Mouse (Mus musculus) v-Abl transformed pro-B cells (cell line): ENCODE results near the gene Ank3.

Experiments used
- in situ Hi-C, 2 experiments: fragments of 400-800 bp; cut with MboI; formaldehyde crosslinking; loops; one replicate each; pipeline ENCODE4 v1.15.1; 2025; ENCODE audit not compliant: unreplicated experiment in 2 of 2

Gene Ank3

DNA sequence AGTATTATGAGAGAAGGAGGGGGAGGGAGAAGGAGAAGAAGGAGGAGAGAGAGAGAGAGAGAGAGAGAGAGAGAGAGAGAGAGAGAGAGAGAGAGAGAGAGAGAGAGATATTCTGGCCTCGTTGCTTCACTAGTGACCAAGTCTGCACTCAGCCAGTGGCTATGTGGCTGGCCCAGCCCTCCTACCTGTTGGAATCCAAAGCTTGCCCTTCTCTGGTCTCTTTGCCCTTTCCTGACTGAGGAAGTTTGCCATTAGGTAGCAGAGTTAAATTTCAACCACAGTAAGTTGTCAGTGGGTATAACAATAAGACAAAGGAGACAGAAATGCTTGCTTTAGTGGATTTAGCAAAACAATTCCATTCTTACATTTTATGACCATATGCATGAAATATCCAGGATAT is 154.5 kb downstream of the Ank3 start:
- in situ Hi-C loops: no loop called here

DNA sequence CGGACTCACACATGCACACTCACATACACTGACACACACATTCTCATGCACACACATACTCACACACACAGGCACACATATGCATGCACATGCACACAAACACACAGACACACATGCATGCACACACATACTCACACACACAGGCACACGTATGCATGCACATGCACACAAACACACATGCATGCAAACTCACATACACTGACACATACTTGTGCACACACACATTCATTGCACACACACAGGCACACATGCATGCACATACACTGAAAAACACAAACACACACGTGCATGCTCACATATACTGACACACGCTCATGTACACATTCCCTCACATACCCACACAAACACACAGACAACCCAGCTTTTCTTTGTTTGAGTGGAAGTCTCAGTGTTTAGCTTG is 157.0 kb downstream of the Ank3 start:
- in situ Hi-C loops: no loop called here

DNA sequence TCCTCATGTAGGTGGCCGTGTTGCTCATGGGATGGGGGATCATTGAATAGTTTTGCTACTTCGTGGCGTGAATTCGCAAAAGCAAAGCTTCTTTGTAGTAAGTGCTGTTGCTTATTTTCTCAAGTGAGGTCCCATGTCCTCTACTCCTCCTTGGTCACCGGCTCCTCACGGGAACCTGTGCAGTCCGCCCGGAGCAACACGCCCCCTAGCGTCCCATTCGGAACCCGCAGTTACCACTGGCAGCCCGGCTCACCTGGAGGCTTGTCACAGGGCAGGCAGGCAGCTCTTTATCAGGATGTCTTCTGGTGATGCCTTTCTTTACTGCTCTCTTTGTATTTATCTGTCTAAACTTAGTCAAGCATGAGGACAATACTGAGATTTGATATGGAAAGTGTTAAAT is 157.7 kb downstream of the Ank3 start:
- in situ Hi-C loops: no loop called here

DNA sequence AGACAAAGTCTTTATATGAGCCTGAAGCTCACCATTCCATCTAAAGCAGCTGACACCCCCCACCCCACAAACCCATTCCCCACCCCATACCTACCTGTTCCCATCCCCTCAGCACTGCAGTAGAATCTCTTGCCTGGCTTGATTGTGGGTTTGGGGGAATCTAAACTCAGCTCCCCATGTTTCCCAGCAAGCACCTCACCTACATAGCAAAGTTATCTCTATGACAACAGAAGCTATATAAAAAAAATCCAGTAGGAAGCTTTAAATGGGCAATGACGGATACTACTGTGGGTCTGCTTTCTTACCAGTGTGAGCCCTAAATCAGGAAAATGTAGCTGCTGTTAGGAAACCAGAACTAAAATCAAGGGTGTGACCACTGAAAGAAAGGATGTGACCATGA is 161.7 kb downstream of the Ank3 start:
- in situ Hi-C loops: no loop called here

DNA sequence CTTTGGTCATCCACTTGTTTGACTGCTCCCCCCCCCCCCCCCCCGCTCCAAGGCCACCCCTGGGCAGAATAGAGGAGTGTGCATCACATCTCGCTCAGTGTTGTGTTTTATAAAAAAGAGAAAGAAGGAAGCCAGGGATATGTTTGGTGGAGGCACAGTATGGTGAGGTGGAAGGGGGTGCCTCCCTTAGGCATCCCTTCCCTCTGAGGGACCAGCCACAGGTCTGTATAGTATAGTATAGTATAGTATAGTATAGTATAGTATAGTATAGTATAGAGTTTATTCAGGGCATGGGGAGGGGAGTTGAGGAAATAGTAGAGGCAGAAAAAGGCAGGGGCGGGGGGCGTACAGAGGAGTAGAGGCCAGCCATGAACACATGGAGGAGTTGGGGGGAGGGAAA is 164.4 kb downstream of the Ank3 start:
- in situ Hi-C loops: no loop called here

DNA sequence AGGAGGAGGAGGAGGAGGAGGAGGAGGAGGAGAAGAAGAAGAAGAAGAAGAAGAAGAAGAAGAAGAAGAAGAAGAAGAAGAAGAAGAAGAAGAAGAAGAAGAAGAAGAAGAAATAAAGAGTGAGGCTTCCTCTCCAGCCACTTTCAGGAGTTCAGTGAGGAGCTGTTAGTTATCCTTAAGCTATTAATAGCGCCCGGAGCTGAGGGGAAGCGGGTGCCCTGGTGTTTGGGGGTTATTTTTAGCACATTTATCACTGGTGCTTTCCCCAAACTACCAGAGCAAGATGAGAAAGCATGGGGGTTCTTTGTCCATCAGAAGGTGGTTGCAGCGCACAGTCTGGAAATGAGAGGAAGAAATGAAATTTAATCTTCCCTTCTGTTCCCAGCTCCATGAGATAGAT is 166.5 kb downstream of the Ank3 start:
- in situ Hi-C loops: no loop called here

DNA sequence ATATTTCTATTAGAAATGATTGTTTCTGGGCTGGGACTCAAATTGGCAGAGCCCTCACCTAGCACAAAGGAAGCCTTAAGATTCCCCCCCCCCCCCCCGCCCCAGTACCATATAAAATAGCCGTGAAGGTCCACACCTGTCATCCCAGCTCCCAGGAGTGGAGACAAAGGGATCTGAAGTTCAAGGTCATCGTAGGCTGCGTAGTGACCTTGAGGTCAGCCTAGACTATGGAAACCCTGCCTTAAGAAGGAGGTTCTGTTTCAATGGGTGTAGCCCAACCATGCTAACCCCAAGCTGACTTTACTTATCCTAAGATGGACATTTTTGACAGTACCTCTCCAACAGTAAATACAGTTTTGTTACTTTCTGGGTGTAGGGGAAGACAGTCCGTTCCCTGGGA is 170.4 kb downstream of the Ank3 start:
- in situ Hi-C loops: no loop called here

DNA sequence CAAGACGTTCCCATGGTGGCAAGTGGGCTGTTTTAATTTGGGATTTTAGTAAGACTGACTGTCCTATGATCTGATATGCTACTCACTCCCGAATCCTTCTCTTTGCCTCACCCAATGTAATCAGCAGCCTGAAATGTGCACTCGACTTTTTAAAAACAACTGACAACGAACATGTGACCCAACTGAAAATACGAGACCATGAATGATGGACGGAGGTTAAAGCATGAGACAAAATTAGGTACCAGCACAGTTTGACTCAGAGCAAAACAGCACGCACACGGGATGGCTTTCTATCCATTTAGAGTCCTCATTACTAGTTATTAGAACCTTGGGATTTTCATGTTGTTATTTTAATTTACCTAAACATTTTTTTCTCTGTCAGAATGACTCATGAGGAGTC is 171.2 kb downstream of the Ank3 start:
- in situ Hi-C loops: no loop called here

DNA sequence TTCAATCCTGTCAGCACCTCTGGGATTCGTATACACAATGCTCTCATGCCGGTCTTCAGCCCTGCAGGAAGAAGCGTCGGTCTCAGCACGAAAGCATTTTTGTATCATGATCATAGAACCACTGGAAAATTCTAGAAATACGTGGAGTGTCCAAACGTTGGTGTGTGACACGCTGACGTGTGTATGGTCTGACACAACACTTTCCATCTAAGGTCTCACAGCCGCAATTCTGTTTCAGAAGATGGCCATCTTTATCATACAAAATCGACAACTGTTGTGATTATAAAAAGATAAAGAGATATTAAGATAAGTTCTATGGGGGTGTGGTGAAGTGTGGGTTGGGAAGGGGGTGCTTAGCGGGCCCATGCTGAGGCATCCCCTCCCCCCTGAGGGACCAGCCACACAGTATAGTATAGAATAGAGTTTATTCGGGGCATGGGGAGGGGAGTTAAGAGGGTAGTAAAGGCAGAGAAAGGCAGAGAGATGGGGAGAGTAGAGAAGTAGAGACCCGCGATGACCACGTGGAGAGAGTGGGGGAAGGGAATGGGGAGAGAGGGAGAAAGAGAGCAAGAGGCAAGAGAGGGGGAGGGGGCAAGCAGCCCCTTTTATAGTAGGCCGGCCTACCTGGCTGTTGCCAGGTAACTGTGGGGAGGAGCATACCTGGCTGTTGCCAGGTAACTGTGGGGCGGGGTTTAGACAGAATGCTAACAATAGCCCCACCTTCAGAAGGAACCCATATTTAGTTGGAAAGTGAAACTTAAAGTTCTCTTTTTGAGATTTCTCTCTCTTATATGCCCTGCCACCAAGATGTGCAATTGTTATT is 172.1 kb downstream of the Ank3 start:
- in situ Hi-C loops: no loop called here

DNA sequence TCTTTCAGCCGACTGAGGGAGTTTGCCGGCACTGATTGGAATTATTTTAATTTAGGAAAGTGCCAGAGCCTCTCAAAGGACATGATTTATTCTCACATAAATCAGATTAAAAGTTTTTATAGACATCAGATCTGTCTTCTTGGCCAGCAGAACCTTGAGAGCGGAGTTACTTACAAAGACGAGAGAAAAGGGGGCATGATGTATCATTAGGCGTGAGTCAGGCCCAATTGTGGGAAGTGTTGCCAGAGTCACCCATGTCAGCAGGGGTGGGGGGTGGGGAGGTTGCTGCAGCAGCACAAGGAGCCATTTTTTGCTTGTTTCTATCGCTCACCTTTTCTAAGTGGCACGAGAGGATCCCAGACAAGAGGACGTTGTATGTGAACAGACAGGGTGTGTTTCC is 172.8 kb downstream of the Ank3 start:
- in situ Hi-C loops: no loop called here

DNA sequence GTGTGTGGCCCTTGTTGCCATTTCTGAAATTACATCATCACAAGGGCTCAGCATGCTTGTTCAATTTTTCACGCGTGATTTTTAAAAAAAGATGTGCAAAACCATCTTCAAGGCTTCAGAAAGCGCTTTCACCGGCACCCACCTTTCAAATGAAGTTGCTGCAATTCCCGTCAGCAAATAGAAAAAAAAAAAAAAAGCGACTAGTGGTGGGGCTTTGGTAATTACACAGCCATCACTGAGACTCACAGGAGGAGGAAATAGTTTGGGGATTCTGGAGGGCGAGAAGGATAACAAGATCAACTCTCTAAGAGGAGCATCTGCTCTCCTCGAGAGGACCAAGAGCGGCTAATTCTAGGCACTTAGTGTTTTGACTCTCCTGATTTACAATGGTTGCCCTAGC is 173.4 kb downstream of the Ank3 start:
- in situ Hi-C loops: no loop called here

DNA sequence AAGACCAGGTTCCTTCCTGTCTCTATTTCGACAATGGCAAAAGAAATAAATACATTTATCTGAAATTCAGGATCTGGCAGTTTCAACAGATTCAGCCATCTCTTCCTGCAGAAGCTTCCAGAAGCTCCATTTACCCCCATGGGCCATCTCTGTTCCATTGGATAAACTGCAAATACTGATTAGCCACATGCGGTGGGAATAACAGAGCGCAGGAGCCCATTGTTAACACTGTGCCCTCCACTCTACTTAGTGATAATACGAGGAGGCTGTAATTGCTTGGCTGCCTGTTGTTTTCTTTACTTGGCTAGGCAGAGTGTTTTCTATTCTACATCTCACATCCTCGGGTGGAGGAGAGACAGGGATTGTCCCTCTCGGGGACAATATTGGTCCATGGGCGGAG is 174.5 kb downstream of the Ank3 start:
- in situ Hi-C loops: no loop called here

DNA sequence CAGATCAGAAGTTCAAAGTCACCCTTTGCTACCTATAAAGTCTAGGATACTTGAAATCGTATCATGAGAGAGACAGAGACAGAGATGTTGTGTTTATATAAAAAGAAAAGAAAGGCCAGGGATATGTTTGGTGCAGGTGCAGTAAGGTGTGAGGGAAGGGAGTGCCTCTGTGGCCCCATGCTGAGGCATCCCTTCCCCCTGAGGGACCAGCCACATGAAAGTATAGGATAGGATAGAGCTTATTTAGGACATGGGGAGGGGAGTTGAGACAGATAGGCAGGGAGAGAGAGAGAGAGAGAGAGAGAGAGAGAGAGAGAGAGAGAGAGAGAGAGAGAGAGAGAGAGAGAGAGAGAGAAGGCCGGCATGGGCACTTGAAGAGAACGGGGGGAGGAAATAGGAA is 175.2 kb downstream of the Ank3 start:
- in situ Hi-C loops: no loop called here

DNA sequence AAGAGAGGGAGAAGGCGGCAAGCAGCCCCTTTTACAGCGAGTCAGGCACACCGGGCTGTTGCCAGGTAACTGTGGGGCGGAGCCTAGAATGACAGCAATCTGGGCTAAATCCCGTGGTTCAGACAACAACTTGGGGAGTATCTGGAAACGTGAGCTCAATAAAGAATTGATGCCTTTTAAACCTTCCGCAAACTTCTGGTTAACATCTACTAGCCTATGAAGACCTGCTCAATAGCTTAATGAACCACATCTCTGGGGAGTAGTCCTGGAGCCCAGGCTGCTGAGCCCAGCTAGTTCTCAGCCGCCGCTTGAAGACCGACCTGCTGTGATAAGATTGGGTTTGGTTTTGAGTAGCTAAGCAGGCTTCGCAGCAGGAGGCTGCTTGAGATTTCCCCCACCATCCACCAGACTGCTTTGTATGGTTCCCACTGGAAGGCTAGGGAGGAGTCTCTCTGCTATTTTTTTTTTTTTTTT is 175.7 kb downstream of the Ank3 start:
- in situ Hi-C loops: no loop called here

DNA sequence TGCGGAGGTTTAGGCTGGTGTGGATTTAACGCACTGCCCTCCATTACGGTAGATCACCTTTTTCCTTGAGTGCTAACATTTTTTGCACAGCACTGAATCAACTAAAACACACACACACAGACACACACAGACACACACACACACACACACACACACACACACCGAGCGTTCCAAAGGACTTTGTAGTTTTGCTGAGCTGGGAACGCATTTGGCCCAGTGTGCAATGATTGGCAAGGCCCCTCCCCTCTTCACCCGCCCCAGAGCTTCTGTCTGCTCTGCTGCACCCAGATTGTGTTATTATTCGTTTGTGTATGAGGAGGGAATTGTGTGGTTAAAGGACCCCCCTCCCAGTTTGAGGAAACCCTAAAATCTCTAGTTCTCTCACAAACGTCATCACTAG is 176.3 kb downstream of the Ank3 start:
- in situ Hi-C loops: no loop called here

DNA sequence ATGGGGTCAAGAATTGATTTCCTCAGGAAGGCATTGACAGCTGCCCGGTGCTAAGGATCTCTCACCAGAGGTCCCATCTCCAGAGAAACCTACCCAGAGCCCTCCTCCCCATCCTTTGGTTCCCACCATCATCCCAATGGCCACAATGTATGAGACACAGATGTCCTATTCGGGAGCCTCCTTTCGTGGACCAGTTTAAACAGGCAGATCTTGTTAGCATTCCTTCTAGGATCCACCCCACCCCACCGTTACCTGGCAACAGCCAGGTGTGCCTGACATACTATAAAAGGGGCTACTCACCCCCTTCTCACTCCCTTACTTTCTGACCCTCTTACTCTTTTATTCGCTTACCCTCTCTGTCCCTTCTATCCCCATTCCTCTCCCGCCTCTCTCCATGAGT is 176.9 kb downstream of the Ank3 start:
- in situ Hi-C loops: no loop called here

DNA sequence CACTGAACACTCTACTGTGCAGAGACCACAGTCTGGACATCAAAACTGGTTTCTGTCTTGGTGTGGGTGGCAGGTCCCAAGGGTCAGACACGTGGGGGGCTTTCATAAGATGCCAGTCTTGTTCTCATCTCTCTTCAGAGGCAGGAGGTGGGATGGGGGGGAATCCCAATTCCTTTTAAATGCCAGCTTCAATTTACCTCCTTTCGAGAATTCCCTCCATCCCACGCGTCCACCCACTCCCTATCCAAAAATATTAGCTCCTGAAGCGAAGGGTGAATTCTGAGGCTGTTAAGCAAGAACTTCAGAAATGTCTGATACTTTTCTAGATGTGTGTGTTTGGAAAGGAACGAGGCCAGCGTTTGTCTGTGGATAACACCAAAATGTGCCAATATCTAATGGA is 177.7 kb downstream of the Ank3 start:
- in situ Hi-C loops: no loop called here

DNA sequence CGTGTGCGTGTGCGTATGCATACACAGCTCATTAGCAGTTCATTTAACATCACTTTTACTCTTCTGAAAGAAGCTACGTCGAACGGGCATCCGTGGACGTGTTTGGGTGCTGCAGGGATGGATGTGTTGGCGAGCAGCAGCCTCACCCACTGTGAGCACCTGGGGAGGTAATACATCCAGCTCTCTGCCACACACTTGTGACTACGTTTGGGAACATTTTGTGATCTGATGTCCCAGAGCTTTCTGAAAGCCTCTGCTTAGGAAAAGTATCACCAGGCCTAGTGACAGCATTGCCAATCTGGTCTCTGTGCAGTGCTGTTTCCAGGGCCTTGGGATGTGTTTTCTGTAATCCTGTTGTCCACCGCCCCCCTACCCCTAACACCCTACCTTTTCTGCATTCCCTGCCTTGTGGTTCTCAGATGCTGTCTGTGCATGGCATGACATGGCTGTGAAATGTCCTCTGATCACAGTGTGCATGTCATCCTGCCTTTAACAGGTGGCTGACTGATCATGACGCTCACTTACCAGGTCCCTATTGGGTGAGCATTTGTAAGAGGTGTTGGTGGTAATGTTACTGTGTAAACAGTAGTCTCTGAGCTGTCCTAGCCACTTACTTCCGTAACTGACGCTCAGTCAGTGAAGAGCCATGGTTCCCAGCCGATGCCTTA is 178.6 kb downstream of the Ank3 start:
- in situ Hi-C loops: no loop called here

DNA sequence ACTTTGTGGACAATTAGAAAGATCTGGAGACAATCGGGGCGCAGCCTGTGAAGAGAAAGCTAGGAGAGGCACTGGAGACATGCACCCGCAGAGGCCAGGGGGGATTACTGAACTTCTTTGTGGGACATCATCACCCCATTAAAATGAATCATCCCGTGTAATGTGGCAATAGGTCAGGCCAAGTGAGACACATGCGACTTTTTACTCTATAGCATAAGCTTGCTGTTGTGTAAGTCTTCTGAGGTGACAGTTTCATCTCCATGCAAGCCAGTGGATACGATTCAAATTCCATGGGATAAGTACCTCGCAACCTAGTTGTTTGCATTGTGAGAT is 179.1 kb downstream of the Ank3 start:
- in situ Hi-C loops: no loop called here

DNA sequence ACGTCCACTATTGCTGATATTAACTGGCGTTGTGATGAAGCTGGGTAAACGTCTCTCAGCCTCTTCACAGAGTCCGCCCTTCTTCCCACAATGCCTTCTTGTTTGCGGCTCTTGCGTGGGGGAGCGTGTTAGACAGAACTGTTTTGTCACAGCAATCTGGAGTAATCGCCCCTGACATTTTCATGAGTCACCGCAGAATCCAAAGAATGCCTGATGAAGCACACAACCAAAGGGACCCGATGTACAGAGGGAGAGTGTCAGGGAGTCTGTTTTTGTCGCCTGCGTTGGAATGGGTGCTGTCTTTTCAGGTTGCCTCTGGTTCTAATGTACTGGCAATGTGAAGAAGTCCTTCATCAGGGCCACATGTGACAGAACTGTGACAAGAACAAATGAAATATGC is 181.0 kb downstream of the Ank3 start:
- in situ Hi-C loops: no loop called here

DNA sequence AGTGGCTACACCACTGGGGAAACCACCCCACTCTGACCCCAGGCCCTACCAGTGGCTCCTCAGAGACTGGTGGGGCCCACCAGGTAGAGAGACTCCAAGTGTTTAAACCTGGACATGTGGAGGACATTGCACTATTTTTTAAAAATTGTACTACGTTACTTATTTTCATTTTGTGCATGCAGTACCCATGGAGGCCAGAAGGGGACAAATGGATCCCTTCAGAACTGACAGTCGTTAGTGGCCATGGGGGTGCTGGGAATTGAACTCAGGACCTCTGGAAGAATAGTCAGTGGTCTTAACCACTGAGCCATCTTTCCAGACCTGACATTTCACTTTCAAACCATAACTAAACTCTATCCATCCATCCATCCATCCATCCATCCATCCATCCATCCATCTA is 183.0 kb downstream of the Ank3 start:
- in situ Hi-C loops: no loop called here

DNA sequence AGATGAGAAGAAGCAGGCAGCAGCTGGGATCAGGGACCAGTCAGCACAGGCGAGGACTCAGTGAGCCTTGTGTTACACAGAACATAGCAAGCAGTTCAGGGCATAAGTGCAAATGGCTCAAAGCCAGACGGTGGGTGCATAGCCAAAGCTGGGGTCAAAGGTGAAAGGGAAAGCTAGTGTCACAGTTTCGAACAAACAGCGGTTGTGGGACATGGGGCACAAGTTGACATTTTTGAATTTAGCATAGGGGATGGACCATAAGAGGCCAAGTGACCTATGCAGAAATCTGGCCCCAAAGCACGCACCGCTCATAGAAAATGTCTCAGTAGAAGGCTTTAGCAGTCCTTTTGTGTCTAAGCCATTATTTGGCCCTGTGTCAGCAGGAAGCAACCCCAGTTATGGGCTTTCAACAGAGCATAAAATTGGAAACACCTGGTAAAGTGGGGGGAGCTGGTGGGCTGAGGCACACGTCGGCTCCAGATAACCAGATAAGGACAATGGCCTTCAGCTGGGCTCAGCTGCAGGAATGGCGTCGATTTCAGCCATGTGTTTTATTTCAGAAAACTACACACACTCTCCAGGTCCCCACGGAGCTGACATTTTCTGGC is 185.4 kb downstream of the Ank3 start:
- in situ Hi-C loops: no loop called here
